Mouse (Mus musculus) kidney, adult 2 months (tissue): ENCODE measurements around the gene Scyl1.

ENCODE experiments used
- CTCF ChIP-seq: fragments of 200-500 bp; conservative IDR thresholded peaks from 2 replicates; pipeline ENCODE4 v1.5.1; 2011; ENCODE audit warnings: low read depth, mild to moderate bottlenecking, control low read depth, low read length, moderate library complexity, mixed read lengths; ENCODE audit not compliant: insufficient read depth, insufficient read length
- POLR2A ChIP-seq: fragments of 200-500 bp; IDR thresholded peaks from one replicate; pipeline ENCODE4 v1.6.1; 2011; ENCODE audit warnings: low read depth, low read length, control low read depth

- TF ChIP-seq CTCF = peak; percentile 44
- TF ChIP-seq POLR2A = no peak
Measured at GRCm38 (mm10) chr19:5819549-5819948, 48.3 kb upstream of the Scyl1 start.
